Mouse (Mus musculus) adrenal gland, adult (tissue): ENCODE results near the gene Hacl1.
"Not testable (repeated sequence)": the region's sequence is repeated elsewhere in the genome, so short reads cannot be mapped to it uniquely, and the experiment has no call there.

Source experiments
- DNase-seq, 2 experiments: peaks; one replicate each; pipeline ENCODE4 v3.0.0; 2022 to 2023; ENCODE audit warnings: low spot score in 1 of 2; ENCODE audit not compliant: inconsistent age in 2 of 2

Hacl1 gene

DNA sequence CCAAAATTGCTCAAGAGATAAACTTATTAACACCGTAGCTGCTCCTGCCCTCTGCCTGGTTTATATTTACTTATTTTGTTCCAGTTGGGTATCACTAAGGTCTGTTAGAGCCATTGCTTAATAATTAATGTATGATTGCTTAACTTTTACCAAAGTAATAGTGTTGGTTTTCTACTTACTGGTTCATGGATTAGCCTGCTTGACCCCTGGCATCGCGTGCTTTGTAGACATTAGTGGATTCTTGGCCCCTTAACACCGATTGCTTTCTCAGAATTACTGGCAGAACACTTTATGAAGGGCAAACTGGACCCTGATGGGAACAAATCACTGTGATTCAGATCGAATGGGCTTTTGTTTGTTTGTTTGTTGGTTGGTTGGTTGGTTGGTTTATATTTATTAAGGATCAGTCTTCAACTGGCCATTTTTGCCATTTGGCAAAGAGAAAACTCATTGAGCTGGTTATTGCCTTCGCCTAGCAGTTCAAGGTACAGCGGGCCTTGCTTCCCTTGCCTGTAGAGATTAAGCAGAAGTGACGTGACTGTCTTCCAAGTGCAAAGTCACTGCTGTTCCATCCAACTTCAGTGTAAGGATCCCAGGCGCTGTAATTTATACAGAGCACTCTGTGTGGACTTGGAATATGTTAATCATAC, 545 bp upstream of the Hacl1 start:
- no peak for DNase-seq

DNA sequence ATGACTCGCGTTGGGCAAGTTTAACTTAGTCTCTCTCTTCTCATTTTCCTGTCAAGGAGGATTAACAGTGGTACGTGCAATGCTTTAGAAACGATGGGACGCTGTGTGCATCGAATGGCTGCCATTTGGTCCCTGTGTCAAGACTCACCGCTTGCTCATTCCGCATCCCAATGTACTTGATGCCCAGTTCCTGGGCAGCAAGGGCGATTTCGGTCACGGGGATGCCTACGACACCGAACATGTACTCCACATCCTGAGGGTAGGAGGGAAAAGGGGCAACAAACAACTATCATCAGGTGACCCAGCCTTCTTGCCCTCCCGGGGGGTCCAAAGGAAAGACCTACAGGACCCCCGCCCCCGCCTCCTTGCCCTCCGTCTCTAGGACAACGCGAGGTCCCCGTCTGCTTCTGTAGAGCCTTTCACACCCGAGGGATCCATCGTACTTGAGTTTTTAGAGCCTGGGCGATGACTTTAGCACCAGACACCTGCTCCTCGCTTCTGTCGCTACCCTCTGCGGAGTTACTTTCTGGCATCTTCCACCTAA, 668 bp downstream of the Hacl1 start, which contains the start of gene Gm49387:
Gene Gm49387 (minus strand): TSS at position 533 of the 544 bp plus-strand sequence.
- no peak for DNase-seq

DNA sequence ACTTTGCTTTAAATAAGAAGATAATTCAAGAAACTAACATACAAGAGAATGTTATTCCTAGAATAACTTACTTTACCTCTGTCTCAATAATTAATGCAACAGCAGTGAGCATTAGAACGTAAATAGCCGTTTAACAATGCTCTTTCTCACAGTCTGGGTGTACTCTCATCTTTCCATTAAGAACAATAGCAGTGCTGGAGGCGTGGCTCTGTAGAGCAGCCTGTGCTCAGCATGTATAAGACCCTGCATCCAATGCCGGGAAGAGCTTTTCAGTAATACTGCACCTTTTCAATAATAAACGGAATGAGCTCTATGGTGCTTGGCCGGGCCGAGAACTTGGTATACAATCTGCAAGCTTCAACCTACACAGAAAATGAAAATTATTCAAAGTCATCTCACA, 10.4 kb downstream of the Hacl1 start:
- DNase-seq, result no peak

DNA sequence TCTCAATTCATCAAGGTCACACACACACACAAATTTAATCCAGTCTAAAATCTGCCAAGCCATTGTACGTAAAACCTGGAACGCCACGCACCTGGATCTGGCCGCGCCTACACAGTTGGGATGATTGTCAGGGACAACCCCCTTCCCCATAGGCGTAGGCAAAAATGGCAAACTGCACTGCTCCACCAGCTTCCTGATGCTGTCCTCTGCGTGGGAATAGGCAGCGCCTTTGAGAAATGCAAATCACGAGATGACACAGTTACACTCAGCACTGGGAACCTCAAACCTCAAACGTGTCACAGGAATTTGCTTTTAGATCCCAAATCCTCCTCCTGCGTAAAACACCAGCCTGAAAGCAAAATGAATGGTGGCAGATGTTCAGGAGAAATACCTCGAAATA, 18.3 kb downstream of the Hacl1 start:
- DNase-seq, result no peak

DNA sequence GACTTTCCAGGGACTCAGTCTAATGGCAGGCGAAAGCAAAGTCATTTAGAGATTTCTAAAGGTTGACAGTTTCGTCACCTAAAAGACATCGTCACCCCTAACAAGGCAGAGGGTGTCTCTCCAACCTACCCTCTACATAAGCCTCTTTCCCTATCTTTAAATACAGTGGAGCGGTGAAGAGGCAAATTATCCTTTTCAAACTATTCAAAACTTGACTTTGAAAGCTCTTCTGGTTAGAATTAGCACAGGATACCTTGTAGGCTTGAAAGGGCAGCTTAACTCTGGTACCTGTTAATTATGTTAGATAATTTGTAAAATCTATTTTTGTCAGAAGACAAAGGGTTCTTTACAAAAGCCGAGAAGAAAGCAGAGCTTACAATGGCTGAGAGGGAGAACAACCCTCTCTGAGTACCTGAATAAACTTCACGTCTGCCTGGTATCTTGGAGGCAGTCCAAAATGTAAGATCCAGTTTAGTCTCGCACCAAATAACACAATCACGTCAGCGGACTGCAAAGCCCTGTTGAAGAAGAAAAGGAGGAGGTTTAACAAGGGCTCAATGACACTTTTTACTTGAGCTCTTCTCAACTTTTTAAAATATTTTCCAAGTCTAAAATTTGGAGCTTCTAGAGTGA, 20.4 kb downstream of the Hacl1 start:
- DNase-seq, result no peak

DNA sequence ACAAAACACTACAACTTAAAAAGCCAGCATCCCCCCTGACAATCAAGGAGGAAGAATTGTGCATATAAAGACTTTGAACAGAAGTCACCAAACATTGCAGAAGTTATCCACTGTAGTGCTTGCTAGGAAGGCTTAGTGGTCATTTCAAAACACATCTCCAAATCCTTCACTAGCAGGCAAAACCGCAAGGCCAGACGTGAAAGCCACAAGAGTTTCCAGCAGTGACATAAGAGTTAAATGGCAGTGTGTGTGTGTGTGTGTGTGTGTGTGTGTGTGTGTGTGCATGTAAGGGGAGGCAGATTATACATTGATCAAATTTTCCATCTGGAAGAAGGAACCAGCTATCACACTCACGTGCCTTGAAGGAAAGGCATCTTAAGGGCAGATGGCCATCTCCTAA, 23.1 kb downstream of the Hacl1 start:
- no peak for DNase-seq

DNA sequence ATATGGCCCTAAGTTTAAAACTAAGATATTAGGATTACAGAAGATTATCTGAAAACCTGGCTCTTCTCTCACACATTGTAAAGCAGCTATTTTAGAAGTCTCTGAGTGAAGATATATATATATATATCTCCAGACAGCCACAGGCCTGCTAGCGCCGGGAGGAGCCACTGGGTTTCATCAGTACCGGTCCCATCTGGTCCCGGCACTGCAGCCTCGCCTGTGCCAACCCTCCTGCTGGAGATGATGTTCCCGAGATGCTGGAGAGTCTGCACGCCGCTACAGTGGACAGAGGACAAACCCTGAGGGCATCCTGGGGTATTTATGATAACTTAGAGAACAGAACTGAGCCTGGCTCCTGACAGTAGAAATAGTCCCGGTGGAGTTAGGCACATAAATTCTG, 23.9 kb downstream of the Hacl1 start:
- no peak for DNase-seq

DNA sequence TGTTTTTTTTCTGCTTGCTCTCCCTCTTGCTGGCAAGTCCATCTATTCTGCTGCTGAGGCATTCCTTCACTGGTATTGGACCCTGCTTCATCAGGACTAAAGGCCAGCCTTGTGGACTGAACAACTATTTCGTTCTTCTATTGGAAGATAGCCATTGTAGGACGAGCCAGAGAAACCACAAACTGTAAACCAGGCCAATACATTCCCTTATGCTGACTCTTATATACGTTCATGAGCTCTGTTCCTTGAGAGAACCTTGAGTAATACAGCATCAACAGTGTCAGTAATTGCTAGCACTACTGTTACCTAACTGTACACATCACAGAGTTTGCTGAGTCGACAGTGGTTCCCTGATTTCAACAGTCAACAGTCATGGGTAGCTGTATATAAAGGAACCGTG, 27.4 kb downstream of the Hacl1 start:
- DNase-seq, result no peak

DNA sequence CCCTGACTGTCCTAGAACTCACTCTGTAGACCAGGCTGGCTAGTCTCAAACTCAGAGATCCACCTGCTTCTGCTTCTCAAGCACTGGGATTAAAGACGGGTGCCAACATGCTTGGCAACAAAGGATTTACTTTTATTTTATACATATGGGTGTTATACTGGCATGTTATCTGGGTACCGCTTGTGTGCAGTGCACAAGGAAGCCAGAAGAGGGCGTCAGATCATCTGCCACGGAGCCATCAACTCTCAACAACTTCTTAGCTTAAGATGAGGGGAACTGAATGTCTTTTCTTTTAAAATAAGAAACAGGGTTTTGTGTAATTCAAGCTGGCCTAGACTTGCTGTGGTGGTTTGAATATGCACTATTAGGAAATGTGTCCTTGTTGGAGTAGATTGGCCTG, 29.1 kb downstream of the Hacl1 start:
- DNase-seq, result no peak

DNA sequence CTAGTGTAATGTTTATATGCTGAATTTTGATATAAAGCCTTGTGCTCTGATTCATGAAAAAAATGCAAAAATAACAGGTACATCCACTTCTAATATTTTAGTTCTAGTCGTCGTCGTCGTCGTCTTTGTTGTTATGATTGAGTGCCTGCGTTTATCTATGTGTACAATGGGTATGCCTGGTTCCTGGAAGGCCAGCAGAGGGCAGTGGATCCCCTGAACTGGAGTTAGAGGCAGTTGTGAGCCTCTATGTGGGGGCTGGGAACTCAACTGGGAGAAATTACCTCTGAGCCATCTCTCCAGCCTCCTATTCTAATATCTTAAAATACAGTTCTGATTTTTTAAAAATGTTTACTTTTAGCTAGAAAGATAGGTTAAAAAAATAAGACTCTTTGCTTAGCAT, 35.6 kb downstream of the Hacl1 start:
- no peak for DNase-seq

DNA sequence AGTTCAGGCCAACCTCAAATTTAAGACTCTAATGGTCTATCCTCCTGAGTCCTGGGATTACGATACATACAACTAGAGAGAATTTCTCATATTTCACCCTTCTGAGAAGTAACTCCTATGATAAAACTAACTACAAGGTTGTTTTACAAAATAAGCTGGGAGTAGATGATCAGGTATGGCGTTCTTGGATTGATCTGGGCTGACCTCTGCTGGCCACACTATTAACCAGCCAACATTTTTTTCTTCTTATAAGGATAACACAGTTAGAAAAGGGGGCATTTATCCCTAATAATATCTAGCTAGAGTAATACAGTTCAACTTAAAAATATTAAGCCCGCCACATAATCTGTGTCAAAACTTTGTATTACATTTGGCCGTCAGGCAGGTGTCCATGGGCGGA, 36.2 kb downstream of the Hacl1 start:
- DNase-seq, result peak in 1 of 2 experiments; percentile 53

DNA sequence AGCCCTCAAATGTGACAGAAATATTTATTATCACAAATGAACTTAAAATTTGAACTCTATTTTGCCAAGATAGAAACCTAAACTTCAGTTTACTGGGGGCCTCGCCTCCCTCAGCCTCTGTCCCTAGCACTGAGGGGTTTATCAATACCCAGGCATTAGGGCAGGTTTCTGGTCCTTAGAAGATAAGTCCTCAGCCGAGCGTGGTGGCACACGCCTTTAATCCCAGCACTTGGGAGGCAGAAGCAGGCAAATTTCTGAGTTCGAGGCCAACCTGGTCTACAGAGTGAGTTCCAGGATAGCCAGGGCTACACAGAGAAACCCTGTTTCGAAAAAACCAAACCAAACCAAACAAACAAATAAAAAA, 38.5 kb downstream of the Hacl1 start:
- DNase-seq, result not testable (repeated sequence)

DNA sequence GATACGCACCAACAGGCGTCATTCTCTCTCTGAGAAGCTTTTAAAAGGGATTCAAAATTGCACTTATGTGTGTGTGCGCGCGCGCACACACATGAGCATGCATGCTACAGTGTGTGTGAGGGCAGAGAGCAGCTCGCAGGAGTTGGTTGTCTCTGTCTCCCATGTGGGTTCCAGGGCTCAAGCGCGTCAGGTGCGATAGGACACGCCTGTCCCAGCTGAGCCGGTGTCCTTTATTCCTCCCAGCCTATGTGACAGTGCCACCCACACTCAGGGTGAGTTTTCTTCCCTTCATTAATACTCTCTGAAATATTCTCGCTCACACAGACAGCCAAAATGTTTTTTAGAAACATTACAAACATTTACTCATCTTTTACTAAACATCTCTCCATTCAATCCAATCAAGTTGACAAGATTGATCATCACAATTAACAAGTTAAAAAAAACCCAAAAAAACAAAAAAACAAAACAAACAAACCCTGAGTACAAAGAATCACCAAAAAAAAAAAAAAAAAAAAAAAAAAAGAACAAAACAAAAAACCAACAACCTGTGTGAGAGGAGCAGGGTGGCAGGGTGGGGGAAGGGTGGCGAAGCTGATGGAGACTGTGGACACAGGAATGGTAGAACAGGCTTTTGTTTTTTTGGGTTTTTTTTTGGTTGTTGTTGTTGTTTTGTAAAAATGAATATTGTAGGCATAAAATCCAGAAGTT, 39.0 kb downstream of the Hacl1 start:
- DNase-seq, result no peak

DNA sequence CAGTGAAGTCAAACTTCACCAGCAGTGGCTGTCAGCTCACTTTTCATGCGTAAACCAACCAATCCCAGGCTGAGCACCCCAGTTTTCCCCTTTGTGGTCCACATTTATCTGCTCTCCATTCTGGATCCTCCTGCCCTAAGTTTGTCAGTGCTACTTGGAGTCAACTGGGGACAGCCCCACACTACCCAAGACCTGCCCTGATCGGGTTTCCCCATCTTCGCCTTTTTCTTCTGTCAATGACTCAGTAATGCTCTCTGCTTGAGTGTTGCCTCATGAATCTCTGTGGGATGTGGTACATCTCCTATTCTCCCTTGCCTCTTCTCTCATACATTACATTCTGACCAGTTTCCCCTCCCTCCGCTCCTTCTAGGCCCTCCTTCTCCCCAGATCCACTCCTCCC, 43.6 kb downstream of the Hacl1 start:
- no peak for DNase-seq

DNA sequence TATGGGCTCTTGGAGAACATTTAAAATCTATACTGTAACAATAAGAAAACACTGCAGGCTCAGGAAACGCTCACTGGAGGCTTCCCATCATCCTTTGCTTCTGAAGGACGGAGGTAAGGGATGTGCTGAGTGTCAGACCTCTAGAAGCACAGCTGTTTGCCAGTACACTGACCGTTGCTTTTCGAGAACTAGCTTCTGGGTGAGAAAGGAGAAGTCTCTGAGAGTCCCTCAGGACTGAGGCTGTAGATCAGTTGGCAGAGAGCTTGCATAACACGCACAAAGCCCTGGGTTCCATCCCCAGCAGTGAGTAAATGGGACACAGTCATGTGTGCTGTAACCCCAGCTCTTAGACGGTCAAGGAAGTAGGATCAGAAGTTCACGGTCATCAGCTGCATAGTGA, 44.7 kb downstream of the Hacl1 start:
- DNase-seq, result no peak

DNA sequence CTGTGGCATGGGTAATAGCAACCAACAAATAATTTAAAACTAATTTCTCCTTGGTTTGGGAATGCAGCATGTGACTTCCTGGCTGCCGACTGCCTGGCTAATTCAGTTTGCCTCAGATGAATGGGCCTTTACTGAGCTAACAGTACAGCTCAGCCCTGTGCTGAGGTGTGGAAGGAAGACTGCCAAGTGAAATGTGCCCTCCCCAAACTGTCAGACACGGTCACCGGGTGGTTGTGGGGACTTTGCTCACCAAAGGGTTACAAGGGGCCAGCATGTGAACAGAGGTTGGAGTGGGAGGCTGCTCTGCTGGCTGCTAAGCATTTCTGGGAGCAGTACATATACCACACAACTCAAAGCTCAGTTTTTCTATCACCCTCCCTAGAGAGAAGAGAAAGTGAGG, 46.4 kb downstream of the Hacl1 start:
- no peak for DNase-seq

DNA sequence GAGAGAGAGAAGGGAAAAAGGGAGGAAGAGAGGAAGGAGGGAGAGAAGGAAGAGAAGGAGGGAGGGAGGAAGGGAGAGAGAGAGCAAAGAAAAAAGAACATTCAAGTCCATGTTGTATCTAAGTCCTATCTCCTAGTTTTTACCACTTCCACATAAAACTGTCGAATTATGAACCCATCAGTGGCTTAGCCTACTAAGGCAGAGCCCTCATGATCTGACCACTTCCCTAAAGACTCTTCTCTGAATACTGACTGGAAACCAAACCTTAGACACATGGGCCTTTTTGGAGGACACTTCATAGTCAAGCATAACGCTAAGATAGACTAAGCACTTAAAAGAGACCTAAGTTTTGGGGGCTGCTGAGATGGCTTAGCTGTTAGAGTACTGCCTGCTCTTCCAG, 48.0 kb downstream of the Hacl1 start:
- DNase-seq, result no peak

DNA sequence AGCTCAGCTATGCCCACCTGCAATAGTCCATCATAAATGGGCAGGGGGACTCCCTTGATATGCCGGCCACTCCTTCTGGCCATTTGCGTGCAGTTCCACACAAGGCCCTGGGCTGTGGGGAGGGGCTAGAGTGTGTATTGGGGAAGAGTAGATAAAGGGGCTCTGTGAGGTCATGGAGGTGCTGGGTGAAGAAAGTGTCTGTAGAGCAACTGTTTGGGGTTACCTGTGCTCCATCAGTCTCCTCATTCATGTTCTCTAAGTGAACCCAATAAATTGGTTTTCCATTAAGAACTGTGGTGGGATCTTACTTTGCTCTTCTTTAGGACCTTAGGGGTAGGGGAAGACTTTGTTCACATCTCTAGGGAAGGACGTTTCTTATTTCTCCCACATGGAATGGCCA, 49.8 kb downstream of the Hacl1 start, which contains the start of gene Colq:
Gene Colq (minus strand): TSS at position 101 of the 400 bp plus-strand sequence.
- no peak for DNase-seq

DNA sequence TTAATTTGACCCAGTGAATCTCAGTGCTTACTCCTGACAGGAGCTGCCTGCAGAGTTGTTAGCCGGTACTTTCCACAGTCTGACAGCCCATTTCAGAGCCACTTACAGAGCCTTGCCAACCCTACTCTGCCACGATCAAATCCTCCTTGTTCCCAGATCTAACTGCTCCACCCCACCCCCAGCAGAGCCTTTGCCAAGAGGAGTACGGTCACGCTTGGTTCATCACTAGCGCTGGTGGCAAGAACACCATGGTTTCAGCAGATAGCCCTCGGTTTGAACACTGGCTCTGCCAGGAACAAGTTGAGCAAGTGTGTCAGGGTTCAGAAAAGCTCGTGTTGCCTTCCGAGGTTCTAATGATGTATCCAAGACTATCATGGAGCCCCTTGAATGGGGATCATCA, 54.6 kb downstream of the Hacl1 start:
- no peak for DNase-seq

DNA sequence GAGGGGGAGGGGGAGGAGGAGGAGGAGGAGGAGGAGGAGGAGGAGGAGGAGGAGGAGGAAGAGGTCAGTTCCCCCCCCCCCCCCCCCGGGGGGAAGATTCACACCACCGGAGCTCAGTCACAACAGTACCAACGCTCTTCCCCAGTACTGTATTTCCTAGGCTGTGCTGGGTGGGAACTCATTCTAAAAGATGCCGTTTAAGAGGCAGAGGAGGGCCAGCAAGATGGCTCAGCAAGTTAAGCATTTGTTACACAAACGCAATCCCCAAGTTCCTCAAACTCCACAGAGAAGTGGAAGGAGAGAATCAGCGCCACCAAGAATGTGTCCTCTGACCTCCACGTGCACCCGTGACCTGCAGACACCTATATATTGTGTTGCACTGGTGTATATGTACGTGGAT, 58.0 kb downstream of the Hacl1 start:
- no peak for DNase-seq

DNA sequence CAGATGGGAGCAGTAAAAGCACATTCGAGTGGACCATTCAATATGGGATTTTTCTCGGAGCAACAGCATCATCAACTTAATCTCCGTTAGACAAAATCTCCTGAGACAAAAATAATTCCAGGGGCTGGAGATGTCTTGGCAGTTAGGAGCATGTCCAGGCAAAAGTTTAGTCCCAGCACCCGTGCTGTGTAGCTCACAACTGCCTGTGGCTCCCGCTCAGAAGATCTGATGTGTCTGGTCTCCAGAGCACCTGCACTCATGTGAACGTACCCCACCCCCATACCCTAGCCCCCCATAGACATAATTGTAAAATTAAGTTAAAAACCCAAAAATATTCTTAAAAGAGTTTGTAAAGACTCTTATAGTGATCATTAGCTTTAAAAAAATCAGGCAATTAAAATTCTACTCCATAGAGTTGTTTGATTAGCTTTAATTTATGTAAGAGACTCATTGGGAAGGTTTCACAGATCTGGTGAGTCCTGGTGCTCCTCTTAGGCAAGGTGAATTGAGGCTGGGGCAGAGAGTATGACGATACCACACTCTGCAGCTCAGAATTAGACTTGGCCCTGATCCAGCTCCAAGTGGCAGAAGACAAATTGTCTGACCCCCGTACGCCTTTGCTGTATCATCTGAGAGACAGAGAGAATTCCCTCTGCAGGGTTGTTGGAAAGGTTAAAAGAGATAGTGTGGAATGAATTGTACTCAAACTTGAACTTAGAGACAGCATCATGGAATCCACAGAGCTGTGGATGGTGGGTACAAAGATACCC, 62.9 kb downstream of the Hacl1 start:
- DNase-seq, result no peak
